Mouse (Mus musculus) stomach, postnatal 0 days (tissue): Measurements from ENCODE around the gene Tmem235. TPM values are rescaled to one million over a fixed set of nuclear protein-coding genes. Genes with fewer than 3 reads are reported as not detected.

Source experiments
- ATAC-seq: fragments of 200-750 bp; cut with Nextera tagmentation; 2 replicates; pipeline ENCODE4 v1.8.0; 2017; ENCODE audit not compliant: low FRiP score, low TSS enrichment
- DNase-seq: peaks from one replicate; pipeline ENCODE4 v3.0.0-alpha.2; 2016; ENCODE audit warnings: low spot score
- H3K27ac ChIP-seq: fragments of 300-500 bp; sonication (generic); replicated peaks from 2 replicates; pipeline ENCODE4 v1.5.1; 2014; ENCODE audit warnings: mild to moderate bottlenecking, control low read depth
- H3K27me3 ChIP-seq: fragments of 300-500 bp; sonication (generic); 2 replicates; pipeline ENCODE4 v1.6.1; 2014; ENCODE audit warnings: low read length; ENCODE audit not compliant: control insufficient read depth, insufficient read depth
- H3K36me3 ChIP-seq: fragments of 300-500 bp; sonication (generic); 2 replicates; pipeline ENCODE4 v1.6.1; 2014; ENCODE audit warnings: low read length, mixed read lengths; ENCODE audit not compliant: control insufficient read depth, insufficient read depth
- H3K4me1 ChIP-seq: fragments of 300-500 bp; sonication (generic); replicated peaks from 2 replicates; pipeline ENCODE4 v1.6.1; 2014; ENCODE audit warnings: antibody characterized with exemption; ENCODE audit not compliant: control insufficient read depth, insufficient read depth
- H3K4me2 ChIP-seq: fragments of 300-500 bp; sonication (generic); replicated peaks from 2 replicates; pipeline ENCODE4 v1.6.1; 2014; ENCODE audit warnings: low read depth, mild to moderate bottlenecking, control low read depth, moderate library complexity
- H3K4me3 ChIP-seq: fragments of 300-500 bp; sonication (generic); 2 replicates; pipeline ENCODE4 v1.5.1; 2014; ENCODE audit warnings: low read depth, low read length, control low read depth
- H3K9ac ChIP-seq: fragments of 300-500 bp; sonication (generic); 2 replicates; pipeline ENCODE4 v1.6.1; 2014; ENCODE audit warnings: mild to moderate bottlenecking, low read length, control low read depth, mixed read lengths
- H3K9me3 ChIP-seq: fragments of 300-500 bp; sonication (generic); 2 replicates; pipeline ENCODE4 v1.6.1; 2016; ENCODE audit warnings: low read length; ENCODE audit not compliant: control insufficient read depth
- CTCF ChIP-seq: IDR thresholded peaks from 2 replicates; pipeline ENCODE4 v1.5.1; 2016; ENCODE audit warnings: antibody characterized with exemption, low read depth, mild to moderate bottlenecking, moderate library complexity
- EP300 ChIP-seq: optimal IDR thresholded peaks from 2 replicates; pipeline ENCODE3; 2016; ENCODE audit warnings: antibody characterized with exemption
- WGBS: fragments of 180-500 bp; shearing (Covaris S2); extraction: QIAGEN DNeasy Blood & Tissue Kit; methylation state at CpG from one replicate; pipeline ENCODE4 v1.1.7; 2014; 5-methylcytosine and 5-hydroxymethylcytosine counted together
- polyA plus RNA-seq: library from polyadenylated mRNA; unstranded; fragments of >200 nt; fragmentation: Nextera tagmentation; extraction: Ambion mirVana; gene quantifications from 2 replicates; pipeline ENCODE4 v1.2.1, GENCODE M21; 2015

Gene Tmem235
- polyA plus RNA-seq, 1 experiment from 2014 or later, result not detected

DNA sequence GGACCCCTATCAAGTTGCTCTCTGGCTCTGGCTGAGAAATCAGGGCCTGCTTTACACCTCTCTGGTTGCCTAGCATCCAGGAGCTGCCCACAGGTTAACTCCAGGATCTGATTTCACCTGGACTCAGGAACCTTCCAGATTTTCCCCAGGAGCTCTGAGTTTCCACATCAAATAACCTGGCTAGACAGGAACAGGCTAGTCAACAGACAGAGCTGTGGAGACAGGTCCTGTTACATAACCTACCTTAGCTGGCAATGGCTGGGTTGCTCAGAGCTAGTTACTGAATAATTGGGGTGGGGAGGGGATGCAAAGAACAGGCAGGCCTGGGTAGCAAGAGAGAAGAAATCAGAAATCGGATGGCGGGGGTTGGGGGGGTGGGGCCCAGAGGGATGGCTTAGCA lies 15.6 kb upstream of the Tmem235 start:
- H3K27ac ChIP-seq, result peak overlapping the region; percentile 49; the same call in 1 of the 2 replicates
- WGBS, result 54% methylated on average over 2 of the region's 2 CpGs
- DNase-seq (no peak), ATAC-seq (no peak)
- peaks cover 6% of the 10 kb centered on the region; the same call in 1 of the 2 replicates for H3K4me1 ChIP-seq
- no peak overlapping the region for H3K9ac ChIP-seq
- TF ChIP-seq EP300 (no peak), CTCF (no peak)
- H3K36me3 ChIP-seq, result no peaks in the 10 kb centered on the region
- H3K4me3 ChIP-seq, result no peak overlapping the region
- H3K4me2 ChIP-seq, result no peak overlapping the region
- H3K27me3 ChIP-seq, result no peaks in the 10 kb centered on the region
- H3K9me3 ChIP-seq, result no peaks in the 10 kb centered on the region

DNA sequence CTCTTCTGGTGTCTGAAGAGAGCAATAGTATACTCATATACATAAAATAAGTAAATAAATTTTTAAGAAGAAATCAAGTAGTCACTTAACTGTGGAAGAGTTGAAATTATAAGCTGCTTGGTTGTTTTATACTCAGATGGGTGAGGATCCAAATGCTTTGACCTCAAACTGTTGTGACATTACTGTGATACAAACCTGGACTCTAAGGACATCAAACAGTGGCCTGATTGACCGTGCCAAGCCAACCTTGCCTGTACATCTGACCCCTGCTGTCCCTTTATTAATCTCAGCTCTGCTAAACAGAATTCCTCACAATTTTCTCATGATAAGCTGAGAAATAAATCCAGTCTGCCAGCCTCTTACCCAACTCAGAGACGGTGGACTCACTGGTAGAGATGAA lies 14.9 kb upstream of the Tmem235 start:
- Histone ChIP-seq H3K9me3 (no peaks in the 10 kb centered on the region), H3K9ac (no peak overlapping the region), H3K27me3 (no peaks in the 10 kb centered on the region), H3K36me3 (no peaks in the 10 kb centered on the region), H3K27ac (no peak overlapping the region), H3K4me2 (no peak overlapping the region), H3K4me1 (peaks cover 9% of the 10 kb centered on the region; the same call in 1 of the 2 replicates), H3K4me3 (no peak overlapping the region)
- DNase-seq (no peak), ATAC-seq (no peak)
- TF ChIP-seq EP300 (no peak), CTCF (no peak)
- WGBS, result 73% methylated on average over 2 of the region's 2 CpGs

DNA sequence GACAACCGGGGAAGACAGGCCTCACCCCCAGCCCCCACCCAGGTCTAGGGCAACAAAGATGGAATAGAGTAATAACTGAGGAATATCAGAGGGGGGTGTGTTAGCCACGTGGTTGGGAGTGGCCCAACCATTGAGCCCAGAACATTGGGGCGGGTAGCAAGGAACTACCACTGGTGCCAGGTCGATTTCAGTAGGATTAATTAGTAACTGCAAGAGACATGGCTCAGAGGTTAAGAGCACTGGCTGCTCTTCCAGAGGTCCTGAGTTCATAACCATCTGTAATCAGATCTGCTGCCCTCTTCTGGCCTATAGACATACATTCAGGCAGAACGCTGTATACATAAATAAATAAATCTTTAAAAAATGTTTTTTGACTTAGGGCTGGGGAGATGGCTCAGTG lies 13.9 kb upstream of the Tmem235 start:
- Histone ChIP-seq H3K4me2 (no peak overlapping the region), H3K27me3 (no peaks in the 10 kb centered on the region), H3K9me3 (no peaks in the 10 kb centered on the region), H3K27ac (peak overlapping the region; percentile 35; the same call in 1 of the 2 replicates), H3K4me3 (no peak overlapping the region), H3K4me1 (peaks cover 9% of the 10 kb centered on the region; the same call in 1 of the 2 replicates), H3K9ac (no peak overlapping the region), H3K36me3 (no peaks in the 10 kb centered on the region)
- 44% methylated on average over 5 of the region's 5 CpGs for WGBS
- ATAC-seq, result no peak; the same call in 1 of the 2 replicates
- peak; percentile 28 for DNase-seq
- TF ChIP-seq EP300 (no peak), CTCF (peak; percentile 64)

GRCm38 (mm10) chr11:117847593-117848215 lies 12.8 kb upstream of the Tmem235 start:
- TF ChIP-seq CTCF (no peak), EP300 (no peak)
- Histone ChIP-seq H3K4me1 (peaks cover 9% of the 10 kb centered on the region; the same call in 1 of the 2 replicates), H3K4me2 (peak overlapping the region; percentile 89), H3K27ac (peak overlapping the region; percentile 96), H3K27me3 (no peaks in the 10 kb centered on the region), H3K4me3 (peak overlapping the region; percentile 61; the same call in 1 of the 2 replicates), H3K36me3 (no peaks in the 10 kb centered on the region), H3K9me3 (no peaks in the 10 kb centered on the region), H3K9ac (peak overlapping the region; percentile 80)
- no peak for DNase-seq
- WGBS, result 62% methylated on average over 7 of the region's 7 CpGs
- no peak for ATAC-seq

DNA sequence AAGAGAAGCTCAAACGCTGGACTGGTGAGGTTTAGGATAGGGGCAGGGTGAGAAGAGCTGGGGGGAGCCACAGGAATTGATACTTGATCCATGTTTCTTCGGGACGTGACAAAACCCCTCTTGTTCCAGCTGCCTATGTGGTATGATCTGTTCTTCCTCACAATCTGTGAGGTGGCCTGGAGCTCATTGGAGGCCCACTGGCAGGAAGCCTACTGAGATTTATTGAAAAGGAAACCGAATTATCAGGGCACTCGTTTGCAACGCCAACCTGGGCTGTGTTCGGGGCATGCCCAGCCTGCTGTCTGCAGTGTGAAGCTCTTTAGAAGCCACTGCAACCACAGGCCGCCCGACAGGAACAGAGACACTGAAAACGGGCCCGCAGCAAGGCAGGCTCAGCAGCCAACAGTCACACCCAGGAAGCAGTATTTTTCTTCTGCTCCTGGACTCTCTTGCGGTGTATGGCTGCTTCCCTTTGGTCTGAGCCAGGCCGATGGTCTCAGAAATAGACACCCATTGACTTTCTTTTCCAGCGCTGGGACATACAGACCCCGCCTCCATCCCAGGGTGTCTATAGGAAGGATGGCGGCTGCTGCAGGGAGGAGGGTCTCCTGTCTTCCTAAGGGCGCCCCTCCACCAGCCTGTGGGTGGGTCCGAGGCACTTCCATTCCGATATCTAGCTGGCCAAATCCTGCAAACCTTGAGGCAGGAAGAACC lies 12.1 kb upstream of the Tmem235 start:
- ATAC-seq, result peak; percentile 57
- H3K36me3 ChIP-seq, result no peaks in the 10 kb centered on the region
- no peak for DNase-seq

More for the DNA sequence above, 12.1 kb upstream of the Tmem235 start:
- Histone ChIP-seq H3K9ac (peak overlapping the region; percentile 80), H3K4me3 (peak overlapping the region; percentile 61), H3K4me1 (peaks cover 9% of the 10 kb centered on the region; the same call in 1 of the 2 replicates), H3K27ac (peak overlapping the region; percentile 96), H3K27me3 (no peaks in the 10 kb centered on the region), H3K4me2 (peak overlapping the region; percentile 89), H3K9me3 (no peaks in the 10 kb centered on the region)
- 3% methylated on average over 19 of the region's 19 CpGs for WGBS
- TF ChIP-seq EP300 (no peak), CTCF (no peak)
